Mouse (Mus musculus): ENCODE measurements at regions not wholly inside any gene's neighbourhood (a gene's known extent, or its start where the extent isn't known, plus 50 kb on each side); places are given as distances from the start of the nearest gene placed in this dataset.

DNA sequence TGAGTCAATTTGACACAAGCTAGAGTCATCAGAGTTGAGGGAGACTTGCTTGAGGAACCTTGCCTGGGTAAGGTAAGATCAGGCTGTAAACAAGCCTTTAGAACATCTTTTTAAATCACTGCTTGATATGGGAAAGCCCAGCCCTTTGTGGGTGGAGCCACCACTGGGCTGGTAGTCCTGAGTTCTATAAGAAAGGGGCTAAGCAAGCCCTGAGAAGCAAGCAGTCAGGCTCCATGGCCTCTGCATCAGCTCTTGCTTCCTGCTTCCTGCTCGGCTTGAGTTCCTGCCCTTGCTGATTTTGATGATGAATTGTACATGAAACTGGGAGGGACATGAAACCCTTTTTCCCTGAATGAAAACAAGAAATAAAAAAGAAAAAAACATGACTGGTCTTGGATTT is 496.4 kb upstream of the Cdh11 start:
- TF ChIP-seq POLR2A (IDR thresholded peaks at IDR 0.05; ENCODE audit: borderline replicate concordance, insufficient read depth, low read length) (no peak), CTCF (IDR thresholded peaks at IDR 0.05; ENCODE audit: borderline replicate concordance, insufficient read depth, low read depth, low read length) (no peak)
